Mouse (Mus musculus) liver, postnatal 0 days (tissue): Measurements from ENCODE around the gene Cdk9. TPM values are rescaled to one million over a fixed set of nuclear protein-coding genes. Genes with fewer than 3 reads are reported as not detected.

Source experiments
- ATAC-seq: fragments of 200-750 bp; cut with Nextera tagmentation; 2 replicates; pipeline ENCODE4 v1.8.0; 2017; ENCODE audit warnings: mild to moderate bottlenecking, moderate library complexity
- DNase-seq: peaks from one replicate; pipeline ENCODE4 v3.0.0-alpha.2; 2016
- H3K27ac ChIP-seq: fragments of 300-500 bp; sonication (generic); 2 replicates; pipeline ENCODE4 v1.5.1; 2014; ENCODE audit warnings: antibody characterized with exemption, moderate library complexity, mild to moderate bottlenecking, low read depth
- H3K27me3 ChIP-seq: fragments of 300-500 bp; sonication (generic); 2 replicates; pipeline ENCODE4 v1.6.1; 2014; ENCODE audit warnings: low read length, control low read depth, mixed read lengths; ENCODE audit not compliant: insufficient read depth
- H3K36me3 ChIP-seq: fragments of 300-500 bp; sonication (generic); replicated peaks from 2 replicates; pipeline ENCODE4 v1.6.1; 2014; ENCODE audit warnings: mild to moderate bottlenecking, control low read depth, low read length, moderate library complexity, mixed read lengths; ENCODE audit not compliant: insufficient read depth
- H3K4me1 ChIP-seq: fragments of 300-500 bp; sonication (generic); 2 replicates; pipeline ENCODE4 v1.6.1; 2014; ENCODE audit warnings: antibody characterized with exemption, mild to moderate bottlenecking, control low read depth; ENCODE audit not compliant: insufficient read depth
- H3K4me2 ChIP-seq: fragments of 300-500 bp; sonication (generic); 2 replicates; pipeline ENCODE4 v1.6.1; 2014; ENCODE audit warnings: low read depth, mild to moderate bottlenecking, low read length, moderate library complexity, mixed read lengths
- H3K4me3 ChIP-seq: fragments of 300-500 bp; sonication (generic); 2 replicates; pipeline ENCODE4 v1.5.1; 2014; ENCODE audit warnings: low read depth, low read length
- H3K9ac ChIP-seq: fragments of 300-500 bp; sonication (generic); replicated peaks from 2 replicates; pipeline ENCODE4 v1.6.1; 2014; ENCODE audit warnings: mild to moderate bottlenecking, moderate library complexity
- H3K9me3 ChIP-seq: fragments of 300-500 bp; sonication (generic); 2 replicates; pipeline ENCODE4 v1.6.1; 2016; ENCODE audit warnings: mild to moderate bottlenecking, control low read depth, low read length, mixed read lengths
- CTCF ChIP-seq: sonication (generic); IDR thresholded peaks from 2 replicates; pipeline ENCODE4 v1.5.1; 2016; ENCODE audit warnings: antibody characterized with exemption, low read depth
- EP300 ChIP-seq: IDR thresholded peaks from 2 replicates; pipeline ENCODE4 v1.6.1; 2016; ENCODE audit warnings: antibody characterized with exemption, low read depth, mild to moderate bottlenecking
- WGBS: fragments of 180-500 bp; shearing (Covaris S2); extraction: QIAGEN DNeasy Blood & Tissue Kit; methylation state at CpG from one replicate; pipeline ENCODE4 v1.1.7; 2014; ENCODE audit not compliant: insufficient replicate concordance; 5-methylcytosine and 5-hydroxymethylcytosine counted together
- polyA plus RNA-seq: library from polyadenylated mRNA; unstranded; fragments of >200 nt; fragmentation: Nextera tagmentation; extraction: Ambion mirVana; gene quantifications from 2 replicates; pipeline ENCODE4 v1.2.1, GENCODE M21; 2015

The Cdk9 gene
- polyA plus RNA-seq, 1 experiment from 2014 or later: 49.5 TPM

DNA sequence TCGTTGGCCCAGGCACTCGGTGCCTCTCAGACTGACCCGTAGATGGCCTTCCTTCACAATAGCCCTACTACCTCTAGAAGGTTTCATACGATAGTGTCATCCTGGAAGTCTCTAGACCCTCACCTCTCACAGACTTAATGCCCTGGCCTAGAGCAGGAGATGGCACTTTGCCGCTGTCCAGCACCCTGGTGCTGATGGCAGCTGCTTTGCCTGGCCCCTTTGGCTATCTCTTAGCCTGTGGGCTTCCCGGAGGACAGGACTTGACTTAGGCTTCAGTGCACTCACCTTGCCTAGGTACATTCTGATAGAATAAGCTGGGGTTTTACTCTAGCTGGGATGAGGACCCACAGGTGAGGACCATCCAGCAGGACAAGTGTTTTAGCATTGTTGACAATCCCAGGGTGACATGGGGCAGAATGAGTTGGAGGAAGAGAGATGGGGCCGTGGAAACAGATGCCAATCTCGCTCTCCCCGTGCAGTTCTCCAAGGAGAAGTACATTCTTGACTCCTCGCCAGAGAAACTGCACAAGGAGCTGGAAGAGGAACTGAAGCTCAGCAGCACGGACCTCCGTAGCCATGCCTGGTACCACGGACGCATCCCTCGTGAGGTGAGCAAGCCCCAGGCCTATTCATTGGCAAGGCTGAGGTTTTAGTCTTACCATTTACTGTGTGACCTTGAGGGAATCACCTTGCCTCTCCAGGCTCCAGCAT is 31.6 kb upstream of the Cdk9 start:
- H3K4me2 ChIP-seq: no peak overlapping the region
- H3K9ac ChIP-seq: no peak overlapping the region
- H3K4me1 ChIP-seq: 0 out of 2 replicates have a peak, but pooled peaks cover 8% of the 10 kb centered on the region
- ATAC-seq (no peak), DNase-seq (no peak)
- no peak overlapping the region for H3K4me3 ChIP-seq
- H3K36me3 ChIP-seq: peaks cover 23% of the 10 kb centered on the region
- WGBS: 69% methylated on average over 15 of the region's 15 CpGs
- H3K9me3 ChIP-seq: no peaks in the 10 kb centered on the region
- peaks cover 6% of the 10 kb centered on the region; the same call in 1 of the 2 replicates for H3K27me3 ChIP-seq
- TF ChIP-seq CTCF: no peak
- no peak for TF ChIP-seq EP300
- no peak overlapping the region for H3K27ac ChIP-seq

DNA sequence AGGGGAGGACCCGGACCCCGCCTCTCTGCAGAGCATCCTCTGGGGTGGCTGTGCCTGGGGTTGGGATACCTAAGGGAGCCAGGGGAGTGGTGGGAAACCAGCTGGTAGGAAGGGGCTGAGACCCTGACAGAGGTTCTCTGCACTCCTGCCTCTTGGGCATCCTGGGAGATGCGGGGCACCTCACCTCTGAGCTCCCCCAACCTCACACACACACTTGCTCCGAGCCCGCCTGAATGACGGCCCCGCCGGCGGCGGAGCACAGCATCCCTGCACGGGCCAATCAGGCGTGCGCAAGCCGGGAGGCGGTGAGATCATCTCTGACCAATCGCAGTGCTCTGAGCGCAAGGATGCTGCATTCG is 29.3 kb upstream of the Cdk9 start:
- peaks cover 6% of the 10 kb centered on the region; the same call in 1 of the 2 replicates for H3K27me3 ChIP-seq
- ATAC-seq: 0 out of 2 replicates have a peak, but pooled peaks have one; percentile 25
- no peak overlapping the region for H3K4me3 ChIP-seq
- DNase-seq: no peak
- H3K9me3 ChIP-seq: no peaks in the 10 kb centered on the region
- 73% methylated on average over 18 of the region's 18 CpGs for WGBS
- H3K9ac ChIP-seq: no peak overlapping the region
- peaks cover 20% of the 10 kb centered on the region for H3K36me3 ChIP-seq
- H3K4me1 ChIP-seq: 0 out of 2 replicates have a peak, but pooled peaks cover 8% of the 10 kb centered on the region
- no peak overlapping the region for H3K4me2 ChIP-seq
- TF ChIP-seq CTCF: no peak
- TF ChIP-seq EP300: no peak
- no peak overlapping the region for H3K27ac ChIP-seq

DNA sequence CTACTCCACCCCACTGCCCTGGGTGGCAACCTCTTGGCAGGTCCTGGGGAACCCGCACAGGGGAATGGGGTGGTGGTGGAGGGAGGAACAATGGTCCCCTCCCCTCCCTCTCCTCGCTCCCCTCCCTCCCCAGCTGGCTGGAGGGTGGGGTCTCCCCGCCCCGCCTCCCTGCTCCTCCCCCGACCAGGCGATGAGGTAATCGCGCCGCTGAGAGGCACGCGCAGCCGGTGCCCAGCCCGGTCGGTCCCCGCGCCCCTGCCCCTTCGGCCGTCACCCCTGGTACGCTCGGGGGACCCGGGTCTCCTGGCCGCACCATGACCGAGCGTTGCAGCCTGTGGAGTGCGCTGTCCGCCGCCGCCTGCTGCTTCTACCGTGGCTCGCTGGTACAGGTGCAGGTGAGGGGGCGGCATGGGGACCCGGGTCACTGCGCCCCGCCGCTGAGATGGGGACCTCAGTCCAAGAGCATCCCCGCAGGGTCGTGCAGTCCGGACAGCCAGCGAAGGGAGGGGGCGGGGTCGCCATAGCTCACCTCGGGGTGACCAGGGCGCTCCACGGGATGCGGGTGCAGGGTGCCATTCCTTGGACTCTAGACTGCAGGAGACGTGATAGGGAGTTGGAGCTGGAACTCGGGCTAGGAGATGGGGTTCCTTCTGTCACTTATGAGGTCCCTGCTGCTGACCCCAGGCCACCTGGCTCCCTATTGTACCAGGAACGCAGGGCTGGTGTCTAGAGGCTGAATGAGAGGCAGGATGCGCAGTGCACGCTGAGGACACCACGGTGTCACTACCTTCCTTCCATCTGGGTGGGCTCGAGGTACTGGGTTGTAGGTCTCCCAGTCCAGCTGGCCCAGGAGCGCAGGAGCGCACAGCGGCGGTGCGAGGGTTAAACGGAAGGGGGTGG is 28.6 kb upstream of the Cdk9 start:
- Histone ChIP-seq H3K4me1 (0 out of 2 replicates have a peak, but pooled peaks cover 8% of the 10 kb centered on the region), H3K9ac (no peak overlapping the region), H3K4me3 (peak overlapping the region; percentile 13; the same call in 1 of the 2 replicates), H3K27ac (no peak overlapping the region), H3K36me3 (peaks cover 14% of the 10 kb centered on the region), H3K27me3 (peaks cover 6% of the 10 kb centered on the region; the same call in 1 of the 2 replicates), H3K9me3 (no peaks in the 10 kb centered on the region), H3K4me2 (peak overlapping the region; percentile 57)
- no peak for DNase-seq
- WGBS: 59% methylated on average over 42 of the region's 58 CpGs
- peak; percentile 25; the same call in 1 of the 2 replicates for ATAC-seq
- TF ChIP-seq EP300: no peak
- TF ChIP-seq CTCF: no peak

DNA sequence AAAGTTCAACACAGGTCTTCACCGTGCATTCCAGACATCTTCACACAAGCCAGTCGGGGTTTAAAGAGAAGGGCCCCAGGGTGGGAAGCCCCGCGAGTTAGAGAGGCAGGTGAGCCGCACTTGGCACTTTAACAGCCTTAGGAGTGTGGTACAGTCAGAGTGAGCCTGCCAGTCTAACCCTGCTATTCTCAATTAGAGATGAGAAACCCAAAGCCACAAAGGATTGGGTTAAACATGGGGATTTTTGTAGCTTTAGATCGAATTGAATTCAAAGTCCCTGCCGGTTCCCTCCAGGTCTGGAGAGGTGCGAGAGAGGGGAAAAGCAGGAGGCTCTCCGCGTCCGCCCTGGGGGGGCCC is 28.0 kb upstream of the Cdk9 start, which contains the start of gene 6330409D20Rik:
Gene 6330409D20Rik (minus strand): TSS at position 101 of the 357 bp plus-strand sequence.
- Histone ChIP-seq H3K9ac (no peak within 1 kb of the TSS), H3K27ac (no peak within 1 kb of the TSS), H3K27me3 (peaks cover 6% of the 10 kb centered on the region; the same call in 1 of the 2 replicates), H3K4me1 (0 out of 2 replicates have a peak, but pooled peaks cover 8% of the 10 kb centered on the region), H3K36me3 (peaks cover 9% of the 10 kb centered on the region), H3K4me3 (peak within 1 kb of the TSS; percentile 13; the same call in 1 of the 2 replicates), H3K4me2 (peak within 1 kb of the TSS; percentile 57), H3K9me3 (no peaks in the 10 kb centered on the region)
- 45% methylated on average over 11 of the region's 11 CpGs for WGBS
- ATAC-seq (no peak), DNase-seq (no peak)
- no peak for TF ChIP-seq EP300
- no peak for TF ChIP-seq CTCF

DNA sequence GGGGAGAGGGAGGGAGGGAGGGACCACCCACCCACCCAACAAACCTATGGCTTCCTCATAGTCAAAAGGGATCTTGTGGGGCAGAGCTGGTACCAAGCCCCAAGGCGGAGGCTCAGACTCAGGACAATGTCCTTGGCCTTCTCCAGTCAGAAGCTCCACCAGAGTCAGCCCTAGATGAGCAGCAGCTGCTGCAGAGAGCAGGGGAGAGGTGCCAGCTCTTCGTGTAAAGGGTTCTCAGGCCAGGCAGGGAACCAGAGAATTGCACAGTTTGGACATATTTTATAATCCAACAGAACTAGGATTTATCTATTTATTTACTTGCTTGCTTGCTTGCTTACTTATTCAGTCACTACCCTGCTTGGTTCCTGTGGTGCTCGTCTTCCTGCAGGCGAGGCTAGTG is 26.4 kb upstream of the Cdk9 start:
- H3K9me3 ChIP-seq: no peaks in the 10 kb centered on the region
- ATAC-seq (no peak), DNase-seq (no peak)
- peaks cover 8% of the 10 kb centered on the region for H3K36me3 ChIP-seq
- H3K27me3 ChIP-seq: peaks cover 6% of the 10 kb centered on the region; the same call in 1 of the 2 replicates
- no peak overlapping the region for H3K9ac ChIP-seq
- H3K4me2 ChIP-seq: no peak overlapping the region
- no peak overlapping the region for H3K27ac ChIP-seq
- 70% methylated on average over 4 of the region's 4 CpGs for WGBS
- TF ChIP-seq EP300: no peak
- TF ChIP-seq CTCF: no peak
- 0 out of 2 replicates have a peak, but pooled peaks cover 8% of the 10 kb centered on the region for H3K4me1 ChIP-seq
- H3K4me3 ChIP-seq: no peak overlapping the region

DNA sequence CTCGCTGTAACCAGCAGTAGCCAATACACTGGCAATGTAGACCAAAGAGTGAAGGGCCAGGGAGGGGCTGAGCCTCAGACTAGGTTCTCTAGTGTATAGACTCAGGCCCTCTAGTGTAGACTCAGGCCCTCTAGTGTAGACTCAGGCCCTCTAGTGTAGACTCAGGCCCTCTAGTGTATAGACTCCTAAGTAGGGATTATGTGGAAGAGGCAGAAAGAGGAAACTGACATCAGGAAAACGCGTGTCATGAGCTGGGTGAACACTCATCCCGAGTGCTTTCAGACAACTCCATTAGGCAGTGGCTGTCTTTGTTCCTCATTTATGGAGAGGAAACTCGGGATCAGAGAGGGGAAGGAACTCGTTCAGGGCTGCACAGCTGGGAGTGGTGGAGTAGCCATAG is 24.1 kb upstream of the Cdk9 start:
- no peak overlapping the region for H3K4me2 ChIP-seq
- 0 out of 2 replicates have a peak, but pooled peaks cover 8% of the 10 kb centered on the region for H3K4me1 ChIP-seq
- no peaks in the 10 kb centered on the region for H3K9me3 ChIP-seq
- H3K4me3 ChIP-seq: no peak overlapping the region
- peaks cover 3% of the 10 kb centered on the region; the same call in 1 of the 2 replicates for H3K27me3 ChIP-seq
- 44% methylated on average over 6 of the region's 6 CpGs for WGBS
- DNase-seq: no peak
- ATAC-seq: no peak
- peaks cover 8% of the 10 kb centered on the region; the same call in 1 of the 2 replicates for H3K36me3 ChIP-seq
- H3K27ac ChIP-seq: no peak overlapping the region
- TF ChIP-seq CTCF: 0 out of 2 replicates have a peak, but pooled peaks have one; percentile 5
- no peak for TF ChIP-seq EP300
- H3K9ac ChIP-seq: no peak overlapping the region
